Mouse (Mus musculus): ENCODE results near the gene Manbal. TPM values are rescaled to one million over a fixed set of nuclear protein-coding genes. Genes with fewer than 3 reads are reported as not detected.

The Manbal gene
- polyA plus RNA-seq, 1 experiment from 2014 or later = 47.8 TPM

DNA sequence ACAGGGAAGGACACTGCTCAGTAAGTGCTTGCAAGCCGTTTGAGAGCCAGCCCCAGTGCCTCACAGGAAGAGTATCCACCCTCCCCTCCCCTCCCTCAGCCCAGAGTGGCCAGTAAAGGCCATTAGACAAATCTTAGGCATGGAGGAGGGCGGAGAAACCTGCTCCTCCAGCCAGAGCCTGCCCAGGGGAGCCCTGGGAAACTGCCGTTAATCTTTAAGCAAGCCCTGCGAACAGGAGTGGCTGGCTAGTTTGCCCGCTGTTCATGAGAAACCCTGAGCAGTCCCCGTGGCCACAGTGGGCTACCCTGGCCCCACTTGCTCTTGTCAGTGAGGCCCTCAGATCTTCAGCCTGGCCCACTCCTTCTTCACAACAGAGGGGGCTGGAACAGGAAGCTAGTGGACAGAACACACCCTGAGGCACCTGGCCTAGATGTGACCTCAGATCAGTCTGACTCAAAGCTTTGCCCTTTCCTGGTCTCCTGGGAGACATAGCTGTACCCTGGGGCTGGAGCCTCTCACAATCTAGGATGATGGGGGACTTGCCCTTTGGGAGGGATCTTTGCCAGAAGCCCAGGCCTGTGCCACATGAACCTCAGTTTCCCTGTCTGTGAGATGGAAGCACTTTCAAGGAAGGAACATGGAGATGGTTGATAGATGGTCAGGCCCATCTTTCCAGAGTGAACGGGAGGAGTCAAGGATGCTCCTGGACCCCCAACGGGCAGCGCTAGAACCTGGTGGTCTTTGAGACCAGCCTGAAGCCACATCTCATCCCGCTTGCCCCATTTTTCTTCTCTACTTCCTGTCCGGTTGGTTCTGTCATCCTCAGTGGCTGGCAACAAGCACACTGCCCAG is 55.7 kb downstream of the Manbal start:
- Histone ChIP-seq H3K4me1 (ENCODE audit: control insufficient read depth, insufficient read depth, low read length) (peaks cover 47% of the 10 kb centered on the region), H3K27me3 (ENCODE audit: control insufficient read depth, insufficient read depth, low read length) (no peaks in the 10 kb centered on the region), H3K4me2 (ENCODE audit: low read length) (peak overlapping the region; percentile 90), H3K36me3 (ENCODE audit: control insufficient read depth, insufficient read depth, low read length) (peaks cover 6% of the 10 kb centered on the region; the same call in 1 of the 2 replicates), H3K9me3 (ENCODE audit: control insufficient read depth, low read length) (no peaks in the 10 kb centered on the region), H3K27ac (replicated peaks; ENCODE audit: low read depth, low read length) (peak overlapping the region; percentile 95), H3K9ac (replicated peaks; ENCODE audit: low read length) (peak overlapping the region; percentile 99; the same call in 1 of the 2 replicates), H3K4me3 (replicated peaks; ENCODE audit: low read depth, low read length) (peak overlapping the region; percentile 84)
- WGBS = 46% methylated on average over 11 of the region's 11 CpGs
- DNase-seq (peak; percentile 31), ATAC-seq (ENCODE audit: low FRiP score, low TSS enrichment) (no peak)

- H3K4me2 ChIP-seq (ENCODE audit: low read length) = peak overlapping the region; percentile 90
Measured at GRCm38 (mm10) chr2:157423706-157424125, 56.3 kb downstream of the Manbal start.

GRCm38 (mm10) chr2:157424126-157424903 is 56.9 kb downstream of the Manbal start:
- under 1% methylated on average over 63 of the region's 98 CpGs for WGBS
- peak; percentile 35 for ATAC-seq (ENCODE audit: low FRiP score, low TSS enrichment)
- no peaks in the 10 kb centered on the region for H3K9me3 ChIP-seq (ENCODE audit: control insufficient read depth, low read length)
- no peaks in the 10 kb centered on the region for H3K27me3 ChIP-seq (ENCODE audit: control insufficient read depth, insufficient read depth, low read length)
- H3K4me3 ChIP-seq (replicated peaks; ENCODE audit: low read depth, low read length) = peak overlapping the region; percentile 84
- H3K4me1 ChIP-seq (ENCODE audit: control insufficient read depth, insufficient read depth, low read length) = peaks cover 39% of the 10 kb centered on the region
- peak overlapping the region; percentile 95 for H3K27ac ChIP-seq (replicated peaks; ENCODE audit: low read depth, low read length)
- DNase-seq = peak; percentile 67
- H3K36me3 ChIP-seq (ENCODE audit: control insufficient read depth, insufficient read depth, low read length) = peaks cover 17% of the 10 kb centered on the region
- H3K9ac ChIP-seq (replicated peaks; ENCODE audit: low read length) = peak overlapping the region; percentile 99
- peak overlapping the region; percentile 90 for H3K4me2 ChIP-seq (ENCODE audit: low read length)

More at GRCm38 (mm10) chr2:157423706-157424125, 56.3 kb downstream of the Manbal start:
- no peaks in the 10 kb centered on the region for H3K27me3 ChIP-seq (ENCODE audit: control insufficient read depth, insufficient read depth, low read length)
- 8% methylated on average over 21 of the region's 21 CpGs for WGBS
- peak overlapping the region; percentile 95 for H3K27ac ChIP-seq (replicated peaks; ENCODE audit: low read depth, low read length)
- H3K4me1 ChIP-seq (ENCODE audit: control insufficient read depth, insufficient read depth, low read length) = peaks cover 41% of the 10 kb centered on the region
- ATAC-seq (ENCODE audit: low FRiP score, low TSS enrichment) = peak; percentile 19; the same call in 1 of the 2 replicates
- H3K36me3 ChIP-seq (ENCODE audit: control insufficient read depth, insufficient read depth, low read length) = peaks cover 13% of the 10 kb centered on the region
- peak; percentile 48 for DNase-seq
- peak overlapping the region; percentile 84 for H3K4me3 ChIP-seq (replicated peaks; ENCODE audit: low read depth, low read length)
- H3K9ac ChIP-seq (replicated peaks; ENCODE audit: low read length) = peak overlapping the region; percentile 99
- no peaks in the 10 kb centered on the region for H3K9me3 ChIP-seq (ENCODE audit: control insufficient read depth, low read length)

DNA sequence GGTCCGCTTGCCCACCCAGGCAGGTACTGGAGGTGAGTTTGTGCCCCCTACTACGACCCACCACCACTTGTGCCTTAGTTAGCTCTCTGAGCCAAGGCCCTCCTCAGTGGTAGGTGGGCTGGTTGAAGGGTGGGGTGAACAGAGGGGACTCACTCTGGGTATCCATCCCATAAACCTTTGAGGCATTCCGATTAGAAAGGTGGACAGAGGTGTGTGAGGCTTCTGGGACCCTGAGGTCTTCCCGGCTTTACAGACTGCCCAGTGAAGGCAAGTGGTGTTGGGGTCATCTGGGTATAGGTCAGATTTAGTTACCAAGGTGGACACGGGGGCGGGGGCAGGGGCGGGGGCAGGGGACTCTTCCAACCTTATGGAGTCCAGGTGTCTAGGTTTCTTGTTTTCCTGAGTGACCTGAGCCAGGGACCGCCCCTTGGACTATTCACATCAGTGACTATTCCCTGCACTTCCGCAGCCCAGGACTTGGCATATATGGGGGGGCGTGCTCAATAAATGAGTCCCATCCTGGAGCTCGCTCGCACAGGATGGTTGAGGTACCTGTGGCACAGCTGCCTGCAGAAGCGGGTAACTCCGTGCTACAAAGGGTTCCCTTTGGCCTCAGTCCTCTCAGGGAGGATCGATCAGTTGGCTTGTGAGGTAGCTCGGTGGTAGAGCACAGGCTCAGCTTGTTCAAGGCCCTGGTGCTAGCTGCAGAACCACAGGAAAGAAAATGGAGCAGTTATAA is 57.7 kb downstream of the Manbal start:
- peaks cover 39% of the 10 kb centered on the region for H3K4me1 ChIP-seq (ENCODE audit: control insufficient read depth, insufficient read depth, low read length)
- H3K27me3 ChIP-seq (ENCODE audit: control insufficient read depth, insufficient read depth, low read length) = no peaks in the 10 kb centered on the region
- H3K9ac ChIP-seq (replicated peaks; ENCODE audit: low read length) = peak overlapping the region; percentile 99
- peak overlapping the region; percentile 95 for H3K27ac ChIP-seq (replicated peaks; ENCODE audit: low read depth, low read length)
- ATAC-seq (ENCODE audit: low FRiP score, low TSS enrichment) (0 out of 2 replicates have a peak, but pooled peaks have one; percentile 2), DNase-seq (no peak)
- peak overlapping the region; percentile 84 for H3K4me3 ChIP-seq (replicated peaks; ENCODE audit: low read depth, low read length)
- H3K36me3 ChIP-seq (ENCODE audit: control insufficient read depth, insufficient read depth, low read length) = peaks cover 17% of the 10 kb centered on the region
- H3K9me3 ChIP-seq (ENCODE audit: control insufficient read depth, low read length) = no peaks in the 10 kb centered on the region
- H3K4me2 ChIP-seq (ENCODE audit: low read length) = peak overlapping the region; percentile 90
- 68% methylated on average over 16 of the region's 16 CpGs for WGBS

GRCm38 (mm10) chr2:157425643-157425988 is 58.2 kb downstream of the Manbal start:
- Histone ChIP-seq H3K4me1 (ENCODE audit: control insufficient read depth, insufficient read depth, low read length) (peaks cover 39% of the 10 kb centered on the region), H3K4me2 (ENCODE audit: low read length) (peak overlapping the region; percentile 90), H3K9ac (replicated peaks; ENCODE audit: low read length) (peak overlapping the region; percentile 99; the same call in 1 of the 2 replicates), H3K4me3 (replicated peaks; ENCODE audit: low read depth, low read length) (peak overlapping the region; percentile 84), H3K9me3 (ENCODE audit: control insufficient read depth, low read length) (no peaks in the 10 kb centered on the region), H3K27ac (replicated peaks; ENCODE audit: low read depth, low read length) (0 out of 2 replicates have a peak overlapping the region, but pooled peaks have one; percentile 95), H3K36me3 (ENCODE audit: control insufficient read depth, insufficient read depth, low read length) (peaks cover 17% of the 10 kb centered on the region), H3K27me3 (ENCODE audit: control insufficient read depth, insufficient read depth, low read length) (no peaks in the 10 kb centered on the region)
- no peak for ATAC-seq (ENCODE audit: low FRiP score, low TSS enrichment)
- DNase-seq = no peak
- 80% methylated on average over 6 of the region's 6 CpGs for WGBS

GRCm38 (mm10) chr2:157426171-157426570 is 58.8 kb downstream of the Manbal start:
- H3K9ac ChIP-seq (replicated peaks; ENCODE audit: low read length) = 0 out of 2 replicates have a peak overlapping the region, but pooled peaks have one; percentile 23
- no peak overlapping the region; the same call in 1 of the 2 replicates for H3K27ac ChIP-seq (replicated peaks; ENCODE audit: low read depth, low read length)
- peak overlapping the region; percentile 90 for H3K4me2 ChIP-seq (ENCODE audit: low read length)
- H3K36me3 ChIP-seq (ENCODE audit: control insufficient read depth, insufficient read depth, low read length) = peaks cover 17% of the 10 kb centered on the region
- peaks cover 42% of the 10 kb centered on the region for H3K4me1 ChIP-seq (ENCODE audit: control insufficient read depth, insufficient read depth, low read length)
- H3K27me3 ChIP-seq (ENCODE audit: control insufficient read depth, insufficient read depth, low read length) = no peaks in the 10 kb centered on the region
- 76% methylated on average over 6 of the region's 6 CpGs for WGBS
- no peak for ATAC-seq (ENCODE audit: low FRiP score, low TSS enrichment)
- H3K4me3 ChIP-seq (replicated peaks; ENCODE audit: low read depth, low read length) = no peak overlapping the region
- H3K9me3 ChIP-seq (ENCODE audit: control insufficient read depth, low read length) = no peaks in the 10 kb centered on the region
- no peak for DNase-seq

- Histone ChIP-seq H3K4me2 (ENCODE audit: low read length) (peak overlapping the region; percentile 11; the same call in 1 of the 2 replicates), H3K4me1 (ENCODE audit: control insufficient read depth, insufficient read depth, low read length) (peaks cover 49% of the 10 kb centered on the region), H3K36me3 (ENCODE audit: control insufficient read depth, insufficient read depth, low read length) (peaks cover 19% of the 10 kb centered on the region), H3K9ac (replicated peaks; ENCODE audit: low read length) (0 out of 2 replicates have a peak overlapping the region, but pooled peaks have one; percentile 17), H3K4me3 (replicated peaks; ENCODE audit: low read depth, low read length) (no peak overlapping the region), H3K9me3 (ENCODE audit: control insufficient read depth, low read length) (no peaks in the 10 kb centered on the region), H3K27me3 (ENCODE audit: control insufficient read depth, insufficient read depth, low read length) (no peaks in the 10 kb centered on the region), H3K27ac (replicated peaks; ENCODE audit: low read depth, low read length) (0 out of 2 replicates have a peak overlapping the region, but pooled peaks have one; percentile 26)
- 88% methylated on average over 5 of the region's 5 CpGs for WGBS
- ATAC-seq (ENCODE audit: low FRiP score, low TSS enrichment) = no peak
- no peak for DNase-seq
Measured at GRCm38 (mm10) chr2:157427164-157427563, 59.8 kb downstream of the Manbal start.

Data from midbrain, embryonic 14.5 days (tissue).